Mouse (Mus musculus) thymus, adult 2 months (tissue): Measurements from ENCODE around the gene Pram1. TPM values are rescaled to one million over a fixed set of nuclear protein-coding genes. Genes with fewer than 3 reads are reported as not detected.

Experiments used
- DNase-seq: peaks from one replicate; pipeline ENCODE4 v3.0.0; 2021
- H3K27ac ChIP-seq: fragments of 200-500 bp; 2 replicates; pipeline ENCODE4 v1.5.1; 2012; ENCODE audit warnings: low read length, control low read depth; ENCODE audit not compliant: control insufficient read depth, insufficient read depth
- H3K27me3 ChIP-seq: fragments of 200-500 bp; 2 replicates; pipeline ENCODE4 v1.6.1; 2012; ENCODE audit warnings: mild to moderate bottlenecking, low read length, moderate library complexity, mixed read lengths; ENCODE audit not compliant: control insufficient read depth, insufficient read depth
- H3K36me3 ChIP-seq: fragments of 200-500 bp; 2 replicates; pipeline ENCODE4 v1.6.1; 2012; ENCODE audit warnings: mild to moderate bottlenecking, low read length, moderate library complexity; ENCODE audit not compliant: control insufficient read depth, insufficient read depth
- H3K4me1 ChIP-seq: fragments of 200-500 bp; replicated peaks from 2 replicates; pipeline ENCODE4 v1.6.1; 2012; ENCODE audit warnings: low read length; ENCODE audit not compliant: control insufficient read depth, insufficient read depth
- H3K4me3 ChIP-seq: fragments of 200-500 bp; 2 replicates; pipeline ENCODE4 v1.5.1; 2012; ENCODE audit warnings: mild to moderate bottlenecking, low read length, control low read depth, moderate library complexity; ENCODE audit not compliant: control insufficient read depth, insufficient read depth
- CTCF ChIP-seq: fragments of 200-500 bp; IDR thresholded peaks from 2 replicates; pipeline ENCODE4 v1.5.1; 2012; ENCODE audit warnings: mild to moderate bottlenecking, control low read depth, low read length, moderate library complexity, borderline replicate concordance; ENCODE audit not compliant: control insufficient read depth, poor library complexity, insufficient read depth; ENCODE audit errors: extremely low read depth
- POLR2A ChIP-seq: fragments of 200-500 bp; IDR thresholded peaks from 2 replicates; pipeline ENCODE4 v1.6.1; 2012; ENCODE audit warnings: mild to moderate bottlenecking, low read length, control low read depth, moderate library complexity; ENCODE audit not compliant: control insufficient read depth, poor library complexity, insufficient read depth; ENCODE audit errors: extremely low read depth
- WGBS: fragments of 180-500 bp; shearing (Covaris S2); methylation state at CpG from one replicate; pipeline ENCODE4 v1.1.7; 2018; 5-methylcytosine and 5-hydroxymethylcytosine counted together
- polyA plus RNA-seq: library from polyadenylated mRNA; depleted of rRNA; stranded (reverse); fragments of >200 nt; gene quantifications from 2 replicates; pipeline ENCODE4 v1.2.3, GENCODE M21; 2012; rRNA removed

Pram1 gene
- polyA plus RNA-seq, 1 experiment = 0.53 TPM

GRCm38 (mm10) chr17:33684671-33685231, 46.9 kb downstream of the Pram1 start:
- H3K4me3 ChIP-seq = peak overlapping the region; percentile 73
- H3K4me1 ChIP-seq = no peaks in the 10 kb centered on the region; the same call in 1 of the 2 replicates
- WGBS = under 1% methylated on average over 41 of the region's 44 CpGs
- H3K27ac ChIP-seq = peak overlapping the region; percentile 50
- peak; percentile 74 for DNase-seq
- TF ChIP-seq CTCF = 0 out of 2 replicates have a peak, but pooled peaks have one; percentile 31
- no peak for TF ChIP-seq POLR2A
- no peaks in the 10 kb centered on the region for H3K36me3 ChIP-seq
- H3K27me3 ChIP-seq = no peaks in the 10 kb centered on the region

GRCm38 (mm10) chr17:33685249-33685653, 47.4 kb downstream of the Pram1 start:
- H3K4me3 ChIP-seq = peak overlapping the region; percentile 73
- no peaks in the 10 kb centered on the region; the same call in 1 of the 2 replicates for H3K4me1 ChIP-seq
- H3K27ac ChIP-seq = peak overlapping the region; percentile 50
- TF ChIP-seq POLR2A (peak; percentile 95), CTCF (no peak)
- H3K36me3 ChIP-seq = no peaks in the 10 kb centered on the region
- H3K27me3 ChIP-seq = no peaks in the 10 kb centered on the region
- peak; percentile 99 for DNase-seq
- under 1% methylated on average over 42 of the region's 42 CpGs for WGBS

DNA sequence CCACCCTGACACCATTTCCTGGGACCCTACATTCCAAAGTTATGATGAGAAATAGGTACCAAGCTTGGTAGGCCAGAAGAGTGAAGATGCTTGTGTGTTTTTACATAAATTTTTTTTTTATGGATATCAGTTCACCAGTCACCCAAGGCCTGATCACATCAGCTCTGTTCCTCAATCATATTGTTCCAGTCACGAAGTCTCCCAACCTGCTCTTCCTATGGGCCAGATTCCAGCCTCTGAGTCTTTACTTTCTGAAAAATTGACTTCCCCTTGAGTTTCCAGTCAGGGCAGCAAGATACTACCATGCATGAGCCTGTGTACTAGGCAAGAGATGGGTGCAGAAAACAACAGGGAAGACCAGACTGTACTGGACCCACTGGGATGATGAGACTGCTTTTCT, 48.9 kb downstream of the Pram1 start, which contains the start of gene Hnrnpm:
Hnrnpm (minus strand) TSS at position 101 of the 400 bp plus-strand sequence.
- Histone ChIP-seq H3K27me3 (no peaks in the 10 kb centered on the region), H3K27ac (no peak within 1 kb of the TSS), H3K36me3 (peaks cover 2% of the 10 kb centered on the region; the same call in 1 of the 2 replicates), H3K4me1 (no peaks in the 10 kb centered on the region; the same call in 1 of the 2 replicates), H3K4me3 (no peak within 1 kb of the TSS)
- DNase-seq = no peak
- WGBS = 97% methylated on average over 1 of the region's 1 CpGs
- no peak for TF ChIP-seq POLR2A
- TF ChIP-seq CTCF = no peak

Other genes starting within 250 kb of the Pram1 start
- gene Zfp101, start 243.4 kb upstream of the Pram1 start, polyA plus RNA-seq = 5.9 and 6.3 TPM in 2 replicates
- gene Actl9, start 205.2 kb upstream of the Pram1 start, polyA plus RNA-seq = 0.18 and 0.27 TPM in 2 replicates
- gene Adamts10, start 113.9 kb upstream of the Pram1 start, polyA plus RNA-seq = 116 and 130 TPM in 2 replicates
- 12.4 and 14.9 TPM in 2 replicates for gene Myo1f, start 82.3 kb upstream of the Pram1 start, polyA plus RNA-seq
- gene Zfp414, start 9.0 kb upstream of the Pram1 start, polyA plus RNA-seq = 145 and 152 TPM in 2 replicates
- 217 and 220 TPM in 2 replicates for gene Hnrnpm, start 48.8 kb downstream of the Pram1 start, polyA plus RNA-seq
- gene March2, start 80.6 kb downstream of the Pram1 start, polyA plus RNA-seq = 119 and 120 TPM in 2 replicates
- 464 and 542 TPM in 2 replicates for gene Rab11b, start 122.5 kb downstream of the Pram1 start, polyA plus RNA-seq
- gene Angptl4, start 143.8 kb downstream of the Pram1 start, polyA plus RNA-seq = 23.0 TPM in 2 replicates
- 19.9 and 29.3 TPM in 2 replicates for gene Kank3, start 172.5 kb downstream of the Pram1 start, polyA plus RNA-seq
- 678 and 707 TPM in 2 replicates for gene Rps28, start 186.5 kb downstream of the Pram1 start, polyA plus RNA-seq
- 305 and 382 TPM in 2 replicates for gene Ndufa7, start 186.5 kb downstream of the Pram1 start, polyA plus RNA-seq
- gene Cd320, start 205.0 kb downstream of the Pram1 start, polyA plus RNA-seq = 28.7 and 32.9 TPM in 2 replicates
- 3.0 TPM in 1 of 2 replicates, not detected in the other for gene Gm7029, start 235.8 kb downstream of the Pram1 start, polyA plus RNA-seq